Mouse (Mus musculus) right cerebral cortex, postnatal 10 days (tissue): ENCODE data around the gene Cdk10.
"Not testable (repeated sequence)": the region's sequence is repeated elsewhere in the genome, so short reads cannot be mapped to it uniquely, and the experiment has no call there.

ENCODE experiments used
- DNase-seq, 2 experiments: peaks; one replicate each; pipeline ENCODE4 v3.0.0; 2021; ENCODE audit warnings: low spot score in 2 of 2

Gene Cdk10

DNA sequence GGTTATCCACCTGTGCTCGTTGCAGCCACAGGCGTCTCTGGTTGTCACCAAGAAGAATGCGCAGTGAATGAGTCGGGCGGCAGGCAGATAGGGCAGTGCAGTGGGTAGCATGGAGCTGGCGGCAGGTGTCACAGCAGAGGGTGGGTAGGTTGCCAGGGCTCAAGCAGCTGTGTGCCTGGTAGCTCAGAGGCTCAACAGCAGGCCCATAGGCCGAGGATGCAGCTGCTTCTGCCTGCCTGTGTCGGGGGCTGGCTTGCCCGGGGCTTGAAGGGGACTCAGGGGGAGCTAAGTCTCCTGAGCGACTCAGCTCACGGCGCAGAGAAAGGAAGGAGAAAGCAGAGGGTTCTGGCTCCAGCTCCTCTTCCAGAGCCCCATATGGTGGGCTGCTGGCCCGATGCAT is 8.7 kb downstream of the Cdk10 start:
- DNase-seq: no peak

- DNase-seq: no peak
Observed at GRCm38 (mm10) chr8:123233760-123234159, 9.1 kb downstream of the Cdk10 start.

GRCm38 (mm10) chr8:123234918-123235519 is 10.4 kb downstream of the Cdk10 start:
- DNase-seq: peak; percentile 88 to 93

GRCm38 (mm10) chr8:123235520-123236497 is 11.2 kb downstream of the Cdk10 start, which contains the start of gene Spata2l:
Spata2l (minus strand) TSS chr8:123236233.
- DNase-seq: peak; percentile 92

DNA sequence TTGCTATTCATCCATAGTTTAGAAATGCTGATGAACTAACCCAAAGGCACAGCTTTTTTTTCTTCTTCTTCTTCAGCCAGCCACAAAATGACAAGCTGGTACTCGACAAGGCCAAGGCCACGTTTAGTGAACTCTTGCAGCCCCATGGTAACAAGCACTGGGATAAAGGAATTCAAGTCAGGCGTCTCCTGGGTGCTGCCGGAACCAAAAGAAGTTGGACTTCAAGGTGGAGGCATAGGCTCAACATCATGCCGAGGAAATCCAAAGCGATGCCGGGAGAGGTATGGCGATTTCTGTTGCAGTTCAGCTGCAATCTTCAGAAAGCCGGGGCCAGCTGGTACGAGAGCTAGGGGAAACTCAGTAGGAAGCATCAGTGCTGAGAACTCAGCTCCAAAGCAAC is 14.8 kb downstream of the Cdk10 start:
- no peak for DNase-seq

DNA sequence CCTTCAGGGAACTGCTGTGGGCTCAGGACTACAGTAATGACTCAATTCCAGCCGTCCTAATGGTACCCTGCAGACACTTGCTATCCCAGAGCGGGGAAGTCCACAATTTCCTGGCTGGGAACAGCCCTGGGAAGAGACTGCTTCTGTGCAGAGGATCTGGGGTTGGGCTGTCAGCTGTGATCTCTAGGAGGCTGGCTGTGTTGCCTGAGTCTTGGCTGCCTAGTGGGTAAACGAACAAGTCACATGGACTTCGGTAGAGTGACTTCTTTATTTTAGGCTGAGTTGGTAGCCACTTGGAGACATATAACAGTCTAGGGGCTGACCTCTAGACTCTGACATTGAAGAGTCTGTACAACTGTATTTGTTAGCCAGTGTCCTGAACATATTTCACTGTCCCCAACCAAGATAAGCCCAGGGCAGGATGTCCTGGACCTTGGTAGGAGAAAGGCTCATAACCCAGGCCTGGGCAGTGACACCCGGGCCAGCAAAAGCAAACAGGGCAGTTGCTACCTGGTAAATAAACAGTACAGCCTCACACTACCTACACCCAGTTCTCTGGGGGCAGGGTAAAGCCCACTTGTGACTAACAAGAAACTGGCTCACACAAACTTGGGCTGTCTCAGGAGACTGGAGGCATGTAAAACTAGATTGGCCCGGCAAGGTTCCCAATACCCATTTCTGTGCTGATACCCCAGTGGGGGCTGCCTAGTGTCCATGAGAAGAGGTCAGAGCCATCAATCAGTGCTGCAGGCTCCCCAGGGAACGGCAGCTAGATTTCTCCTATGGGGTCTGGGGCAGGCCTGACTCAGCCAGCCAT is 17.7 kb downstream of the Cdk10 start:
- no peak for DNase-seq

DNA sequence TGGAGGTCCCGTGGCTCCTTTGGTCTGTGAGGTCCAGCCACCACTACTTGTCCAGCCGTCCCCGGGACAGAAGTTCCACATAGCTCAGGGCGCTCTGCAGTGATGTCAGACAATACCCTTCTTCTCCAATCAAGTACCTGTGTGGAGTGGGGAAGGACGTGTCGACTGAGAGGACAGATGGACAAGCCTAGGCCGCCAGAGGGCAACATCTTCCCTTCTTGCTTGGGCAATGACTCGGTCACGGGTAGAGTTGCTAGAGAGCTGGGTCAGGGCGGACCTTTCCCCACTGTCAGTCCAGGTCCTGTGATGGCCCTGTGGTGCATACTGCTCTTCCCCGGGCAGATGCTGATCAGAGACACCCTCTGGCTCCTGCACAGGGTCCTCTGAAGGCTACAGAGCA is 18.4 kb downstream of the Cdk10 start:
- no peak for DNase-seq

DNA sequence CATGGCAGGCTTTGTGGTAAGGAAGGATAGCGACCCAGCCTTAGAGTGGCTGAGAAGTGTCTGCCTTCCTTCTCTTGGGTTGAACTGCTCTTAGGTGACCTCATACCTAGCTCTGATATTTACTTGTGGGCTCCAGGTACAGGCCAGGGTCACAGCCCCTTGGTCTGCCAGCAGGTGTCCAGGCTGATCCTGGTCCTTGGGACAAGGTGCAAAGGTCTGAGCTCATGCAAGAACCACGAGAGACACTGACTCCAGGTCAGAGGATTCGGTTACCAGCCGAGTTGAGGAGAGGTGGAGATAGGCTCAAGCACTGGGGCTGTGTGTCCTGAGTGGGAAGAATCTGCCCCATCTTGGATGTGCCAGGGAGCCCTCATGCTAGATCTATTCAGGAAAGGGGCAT is 19.7 kb downstream of the Cdk10 start:
- no peak for DNase-seq

GRCm38 (mm10) chr8:123245543-123245942 is 20.9 kb downstream of the Cdk10 start:
- DNase-seq: no peak

GRCm38 (mm10) chr8:123247748-123248147 is 23.1 kb downstream of the Cdk10 start:
- DNase-seq: no peak

GRCm38 (mm10) chr8:123248596-123248995 is 24.0 kb downstream of the Cdk10 start:
- DNase-seq: no peak

GRCm38 (mm10) chr8:123250940-123251339 is 26.3 kb downstream of the Cdk10 start:
- DNase-seq: no peak

DNA sequence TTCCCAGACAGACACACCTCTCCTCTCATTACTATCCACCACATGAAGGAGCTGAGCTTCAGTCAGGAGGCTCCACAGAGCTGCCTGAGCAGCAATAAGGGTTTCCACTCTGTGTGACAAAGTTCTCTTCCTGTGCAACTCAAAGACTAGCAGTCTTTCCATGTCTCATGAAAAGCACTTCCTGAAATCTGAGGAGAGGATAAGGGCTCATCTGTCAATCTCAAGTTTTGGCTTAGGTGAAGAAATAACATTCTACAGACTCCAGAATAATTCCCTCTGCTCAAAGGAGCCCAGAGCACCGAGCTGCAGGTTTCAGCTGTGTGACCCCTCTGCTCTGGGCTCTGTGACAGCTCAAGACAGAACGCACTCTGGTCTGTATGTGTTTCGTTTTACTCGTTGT is 28.3 kb downstream of the Cdk10 start:
- DNase-seq: no peak

- peak in 1 of 2 experiments; percentile 61 for DNase-seq
Observed at GRCm38 (mm10) chr8:123253451-123254098, 28.9 kb downstream of the Cdk10 start.

DNA sequence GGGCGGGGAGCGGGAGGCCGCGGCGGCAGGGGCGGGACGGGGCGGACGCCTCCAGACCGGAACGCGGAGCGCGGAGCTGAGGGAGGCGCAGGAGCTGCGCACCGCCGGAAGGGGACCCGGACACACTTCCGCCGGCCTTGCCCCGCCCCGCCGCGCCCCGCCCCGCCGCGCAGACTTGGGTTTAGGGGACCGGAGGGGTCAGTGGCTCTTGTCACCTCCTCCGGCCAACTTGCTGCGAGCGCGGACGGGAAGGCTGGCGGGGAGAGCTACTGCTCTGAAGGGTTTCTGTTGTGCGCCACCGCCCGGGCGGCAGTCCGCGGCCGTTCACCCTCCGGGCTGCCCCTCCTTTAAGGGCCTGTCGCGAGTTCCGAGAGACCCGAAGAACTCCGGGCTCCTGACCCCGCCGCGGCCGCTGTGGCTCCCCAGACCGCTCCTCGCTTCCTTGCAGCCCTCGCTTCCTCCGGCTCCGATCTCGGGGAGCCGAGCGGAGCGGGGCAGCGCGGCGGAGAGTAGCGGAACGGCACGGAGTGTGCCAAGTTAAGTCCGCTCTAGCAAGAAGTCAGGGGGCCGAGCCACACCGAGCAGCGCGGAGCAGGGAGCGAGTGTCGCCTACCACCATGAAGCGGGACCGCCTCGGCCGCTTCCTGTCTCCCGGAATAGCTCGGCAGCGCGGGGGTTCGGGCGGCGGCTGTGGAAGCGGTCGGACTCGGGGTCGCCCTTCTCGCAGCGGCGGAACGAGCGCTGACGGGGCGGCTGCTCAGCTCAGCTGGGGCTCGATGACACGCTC is 29.6 kb downstream of the Cdk10 start, which contains the start of the genes Zfp276 and Vps9d1:
Zfp276 (plus strand) TSS at position 97 of the 787 bp plus-strand sequence.
Vps9d1 (minus strand) TSS at position 250 of the 787 bp plus-strand sequence.
- DNase-seq: peak; percentile 84 to 92

GRCm38 (mm10) chr8:123255170-123255569 is 30.5 kb downstream of the Cdk10 start:
- DNase-seq: no peak

DNA sequence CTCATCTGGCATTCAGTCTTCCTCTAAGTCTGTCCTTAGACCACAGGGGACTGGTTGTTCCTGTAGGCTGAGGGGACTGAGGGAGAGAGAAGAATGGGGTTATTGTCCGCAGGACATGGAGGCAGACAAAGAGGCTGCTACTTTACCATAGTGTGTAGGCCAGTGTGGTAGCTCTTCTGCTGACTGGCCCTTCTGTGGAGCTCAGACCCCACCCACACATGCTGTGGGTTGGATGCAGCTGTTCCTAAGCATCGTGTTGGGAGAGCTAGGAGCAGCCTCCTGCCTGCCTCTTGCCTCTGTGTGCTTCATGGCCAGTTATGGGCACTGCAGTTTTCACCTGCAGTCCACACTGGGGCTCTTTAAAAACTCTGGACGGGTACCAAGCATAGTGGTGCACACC is 32.5 kb downstream of the Cdk10 start:
- DNase-seq: peak in 1 of 2 experiments; percentile 64

GRCm38 (mm10) chr8:123257593-123257992 is 33.0 kb downstream of the Cdk10 start:
- not testable (repeated sequence) for DNase-seq

- no peak for DNase-seq
Observed at GRCm38 (mm10) chr8:123267926-123268656, 43.4 kb downstream of the Cdk10 start.

DNA sequence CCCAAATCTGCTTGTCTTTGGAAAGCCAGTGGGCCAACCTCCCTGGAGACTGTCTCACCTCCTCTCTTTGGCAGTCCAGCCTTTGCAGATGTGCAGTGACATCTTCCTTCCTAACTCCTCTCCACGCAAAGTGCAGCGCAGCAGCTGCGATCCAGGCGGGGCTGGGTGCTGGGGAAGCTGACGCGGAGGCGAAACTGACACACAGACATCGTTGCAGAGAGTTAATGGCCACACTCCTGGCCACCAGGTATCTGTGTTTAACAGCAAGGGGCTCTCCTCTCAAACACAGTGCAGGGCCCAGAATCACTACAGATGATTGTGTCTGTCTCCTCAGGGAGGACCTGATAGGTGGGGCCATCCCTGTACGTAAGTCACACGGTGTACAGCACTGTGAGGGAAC is 46.5 kb downstream of the Cdk10 start:
- DNase-seq: no peak
